Mouse (Mus musculus) stomach, embryonic 15.5 days (tissue): ENCODE results near the gene Cbx4. TPM values are rescaled to one million over a fixed set of nuclear protein-coding genes. Genes with fewer than 3 reads are reported as not detected.

Experiments
- ATAC-seq: fragments of 200-750 bp; cut with Nextera tagmentation; 2 replicates; pipeline ENCODE4 v1.8.0; 2017; ENCODE audit warnings: low read depth, moderate number of reproducible peaks, moderate TSS enrichment; ENCODE audit not compliant: insufficient read depth, low FRiP score
- H3K27ac ChIP-seq: fragments of 300-500 bp; sonication (generic); 2 replicates; pipeline ENCODE4 v1.5.1; 2015; ENCODE audit warnings: mild to moderate bottlenecking, inconsistent platforms
- H3K27me3 ChIP-seq: fragments of 300-500 bp; sonication (generic); replicated peaks from 2 replicates; pipeline ENCODE4 v1.6.1; 2015; ENCODE audit warnings: inconsistent platforms
- H3K36me3 ChIP-seq: fragments of 300-500 bp; sonication (generic); 2 replicates; pipeline ENCODE4 v1.6.1; 2015; ENCODE audit warnings: inconsistent platforms
- H3K4me1 ChIP-seq: fragments of 300-500 bp; sonication (generic); 2 replicates; pipeline ENCODE4 v1.6.1; 2015; ENCODE audit warnings: inconsistent platforms
- H3K4me2 ChIP-seq: fragments of 300-500 bp; sonication (generic); 2 replicates; pipeline ENCODE4 v1.6.1; 2015; ENCODE audit warnings: mild to moderate bottlenecking, inconsistent platforms
- H3K4me3 ChIP-seq: fragments of 300-500 bp; sonication (generic); replicated peaks from 2 replicates; pipeline ENCODE4 v1.5.1; 2015; ENCODE audit warnings: inconsistent platforms
- H3K9ac ChIP-seq: fragments of 300-500 bp; sonication (generic); 2 replicates; pipeline ENCODE4 v1.6.1; 2015; ENCODE audit warnings: inconsistent platforms
- H3K9me3 ChIP-seq: fragments of 300-500 bp; sonication (generic); 2 replicates; pipeline ENCODE4 v1.6.1; 2016; ENCODE audit warnings: inconsistent platforms
- WGBS: fragments of 180-500 bp; shearing (Covaris S2); methylation state at CpG from one replicate; pipeline ENCODE4 v1.1.7; 2015; 5-methylcytosine and 5-hydroxymethylcytosine counted together
- polyA plus RNA-seq: library from polyadenylated mRNA; unstranded; fragments of >200 nt; fragmentation: Nextera tagmentation; extraction: Ambion mirVana; gene quantifications from 2 replicates; pipeline ENCODE4 v1.2.1, GENCODE M21; 2015

The Cbx4 gene
- polyA plus RNA-seq, 1 experiment from 2014 or later = 10.2 TPM

DNA sequence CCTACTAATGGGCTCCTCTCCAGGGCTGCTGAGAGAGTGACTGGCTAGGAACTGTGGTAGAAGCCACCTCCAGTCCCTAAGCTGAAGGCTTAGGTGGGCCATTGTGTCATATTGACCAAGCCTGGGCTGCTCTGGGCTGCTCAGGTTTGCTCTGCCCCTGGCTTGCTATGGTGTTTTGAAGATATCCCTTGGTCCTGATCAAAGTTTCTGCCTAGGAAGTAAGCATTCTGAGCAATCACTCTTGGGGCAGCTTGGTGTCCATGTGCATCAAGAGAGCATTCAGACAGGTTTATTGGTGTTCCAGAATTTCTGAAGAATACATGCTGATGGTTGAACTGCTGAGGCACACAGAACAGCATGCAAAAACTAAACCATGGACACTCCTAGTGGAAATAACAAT lies 34.6 kb downstream of the Cbx4 start:
- ATAC-seq = no peak
- Histone ChIP-seq H3K9ac (no peak overlapping the region), H3K27ac (no peak overlapping the region), H3K4me2 (no peak overlapping the region), H3K9me3 (no peaks in the 10 kb centered on the region), H3K4me1 (peaks cover 50% of the 10 kb centered on the region), H3K36me3 (no peaks in the 10 kb centered on the region), H3K27me3 (peaks cover 91% of the 10 kb centered on the region), H3K4me3 (no peak overlapping the region)

DNA sequence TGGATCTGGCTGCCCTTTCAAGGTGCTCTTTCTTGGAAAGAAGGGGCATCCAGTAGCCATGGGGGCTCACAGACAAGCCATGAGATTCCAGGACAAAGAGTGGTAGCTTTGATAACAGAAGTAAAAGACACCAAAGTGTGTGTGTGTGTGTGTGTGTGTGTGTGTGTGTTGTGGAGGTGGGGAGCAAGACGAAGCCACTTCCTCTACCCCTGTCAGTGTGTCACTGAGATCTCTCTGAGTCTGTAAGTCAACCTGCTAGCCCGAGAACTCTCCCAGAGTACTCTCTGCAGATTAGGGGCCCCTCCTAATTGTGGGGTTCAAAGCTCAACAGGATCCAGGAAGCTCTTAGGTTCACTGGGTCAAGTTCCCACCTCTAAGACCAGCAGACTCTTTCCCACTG lies 35.7 kb downstream of the Cbx4 start:
- no peak overlapping the region for H3K9ac ChIP-seq
- no peak overlapping the region for H3K27ac ChIP-seq
- no peak for ATAC-seq
- peaks cover 47% of the 10 kb centered on the region for H3K4me1 ChIP-seq
- H3K4me3 ChIP-seq = no peak overlapping the region
- no peaks in the 10 kb centered on the region for H3K36me3 ChIP-seq
- H3K9me3 ChIP-seq = no peaks in the 10 kb centered on the region
- peaks cover 96% of the 10 kb centered on the region for H3K27me3 ChIP-seq
- no peak overlapping the region for H3K4me2 ChIP-seq
- WGBS = 3% methylated on average over 2 of the region's 2 CpGs

DNA sequence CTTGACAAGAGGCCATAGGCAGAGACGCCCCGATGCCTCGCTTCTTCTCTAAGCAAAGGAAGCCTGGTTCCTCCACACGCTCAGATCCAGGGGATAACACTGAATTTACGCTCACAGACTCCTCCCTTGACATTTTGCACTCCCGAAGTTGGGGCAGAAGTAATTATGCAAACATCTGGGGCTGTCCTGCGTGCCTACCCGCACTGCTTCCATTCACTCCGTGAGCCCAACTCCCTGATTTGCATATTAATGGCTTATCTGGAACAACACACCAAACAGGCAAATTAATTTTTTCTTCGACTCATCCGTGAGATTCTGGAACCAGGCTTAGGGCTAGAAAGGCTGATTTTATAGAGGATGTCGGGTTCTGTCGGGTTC lies 37.9 kb downstream of the Cbx4 start:
- Histone ChIP-seq H3K27me3 (peaks cover 99% of the 10 kb centered on the region), H3K9ac (no peak overlapping the region), H3K4me1 (peaks cover 39% of the 10 kb centered on the region), H3K9me3 (no peaks in the 10 kb centered on the region), H3K4me3 (peak overlapping the region; percentile 14), H3K4me2 (peak overlapping the region; percentile 55), H3K36me3 (no peaks in the 10 kb centered on the region), H3K27ac (no peak overlapping the region)
- ATAC-seq = no peak
- 2% methylated on average over 13 of the region's 13 CpGs for WGBS

DNA sequence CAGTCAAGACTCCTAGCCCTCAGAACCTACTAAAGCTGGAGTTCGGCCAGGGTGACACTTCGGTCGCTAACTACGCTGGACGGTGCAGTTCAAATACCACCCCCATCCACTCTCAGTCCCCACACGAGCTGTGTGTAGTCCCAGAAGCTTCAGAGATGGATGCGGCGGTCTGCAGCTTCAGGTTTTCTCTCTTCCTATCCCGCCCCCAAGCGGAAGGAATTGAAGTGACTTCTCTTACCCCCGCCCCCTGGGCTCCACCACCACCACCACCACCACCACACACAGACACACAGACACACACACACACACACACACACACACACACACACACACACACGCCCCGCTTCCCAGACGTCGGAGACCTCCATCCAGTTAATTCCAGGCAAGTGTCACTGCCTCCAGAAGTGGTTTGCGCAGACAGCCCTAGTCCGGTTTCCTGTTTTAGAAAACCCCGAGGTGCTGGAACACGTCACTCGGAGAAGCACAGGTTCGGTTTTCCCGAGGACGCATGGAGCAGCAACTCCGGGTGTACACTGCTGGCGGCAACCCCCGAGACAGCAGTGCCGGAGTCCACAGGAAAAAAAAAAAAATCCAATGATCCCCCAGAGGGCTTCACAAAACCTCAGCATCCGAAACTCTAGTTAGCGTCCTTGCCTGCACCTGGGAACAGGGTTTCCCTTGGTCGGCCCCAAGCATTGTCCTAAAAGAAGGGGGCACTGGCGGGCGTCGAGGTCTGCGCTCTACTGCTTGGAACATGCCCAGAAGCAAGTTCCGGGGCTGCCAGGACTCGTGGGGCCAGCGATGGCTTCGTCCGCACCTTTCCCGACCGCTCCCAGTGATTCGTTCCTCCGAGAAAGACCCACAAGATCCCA lies 38.5 kb downstream of the Cbx4 start:
- no peaks in the 10 kb centered on the region for H3K9me3 ChIP-seq
- peak overlapping the region; percentile 31 for H3K4me3 ChIP-seq
- no peak overlapping the region for H3K27ac ChIP-seq
- H3K36me3 ChIP-seq = no peaks in the 10 kb centered on the region
- H3K4me1 ChIP-seq = peaks cover 38% of the 10 kb centered on the region
- WGBS = 1% methylated on average over 43 of the region's 43 CpGs
- peaks cover 99% of the 10 kb centered on the region for H3K27me3 ChIP-seq
- H3K4me2 ChIP-seq = peak overlapping the region; percentile 55
- no peak overlapping the region for H3K9ac ChIP-seq
- ATAC-seq = no peak

DNA sequence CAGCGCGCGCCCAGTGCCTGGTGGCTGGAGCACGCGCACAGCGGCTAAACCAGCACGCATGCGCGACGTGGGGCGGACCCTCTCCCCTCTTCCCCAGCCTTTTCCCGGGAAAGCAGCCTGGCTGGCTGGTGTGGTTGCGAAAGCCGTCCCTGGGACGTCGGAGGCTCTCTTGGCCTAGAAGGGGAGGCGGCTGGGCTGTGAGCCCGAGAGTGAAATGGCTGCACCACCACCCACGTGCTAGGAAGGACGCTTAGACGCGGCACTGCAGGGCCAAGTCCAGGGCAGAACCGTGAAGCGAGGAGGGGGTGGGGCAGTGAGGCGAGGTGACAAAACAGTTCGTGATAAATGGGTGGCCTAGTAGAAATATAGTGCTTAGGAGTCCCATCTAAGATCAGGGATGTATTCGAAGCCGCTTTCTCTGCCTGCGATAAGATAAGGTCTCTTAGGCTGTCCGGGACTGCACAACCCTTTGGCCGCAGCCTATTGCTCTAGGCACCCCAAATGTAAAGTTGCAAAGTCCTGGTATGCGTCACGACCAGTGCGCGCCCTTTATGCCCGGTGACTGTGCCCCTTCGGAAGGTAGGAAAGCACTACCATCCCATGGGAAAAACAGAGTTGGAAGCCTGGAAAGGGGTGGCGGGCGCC lies 39.3 kb downstream of the Cbx4 start:
- H3K27me3 ChIP-seq = peaks cover 99% of the 10 kb centered on the region
- no peaks in the 10 kb centered on the region for H3K9me3 ChIP-seq
- H3K4me2 ChIP-seq = peak overlapping the region; percentile 55
- ATAC-seq = 0 out of 2 replicates have a peak, but pooled peaks have one; percentile 23
- peak overlapping the region; percentile 31 for H3K4me3 ChIP-seq
- no peaks in the 10 kb centered on the region for H3K36me3 ChIP-seq
- 1% methylated on average over 39 of the region's 39 CpGs for WGBS
- no peak overlapping the region for H3K9ac ChIP-seq
- peaks cover 39% of the 10 kb centered on the region for H3K4me1 ChIP-seq
- H3K27ac ChIP-seq = no peak overlapping the region

DNA sequence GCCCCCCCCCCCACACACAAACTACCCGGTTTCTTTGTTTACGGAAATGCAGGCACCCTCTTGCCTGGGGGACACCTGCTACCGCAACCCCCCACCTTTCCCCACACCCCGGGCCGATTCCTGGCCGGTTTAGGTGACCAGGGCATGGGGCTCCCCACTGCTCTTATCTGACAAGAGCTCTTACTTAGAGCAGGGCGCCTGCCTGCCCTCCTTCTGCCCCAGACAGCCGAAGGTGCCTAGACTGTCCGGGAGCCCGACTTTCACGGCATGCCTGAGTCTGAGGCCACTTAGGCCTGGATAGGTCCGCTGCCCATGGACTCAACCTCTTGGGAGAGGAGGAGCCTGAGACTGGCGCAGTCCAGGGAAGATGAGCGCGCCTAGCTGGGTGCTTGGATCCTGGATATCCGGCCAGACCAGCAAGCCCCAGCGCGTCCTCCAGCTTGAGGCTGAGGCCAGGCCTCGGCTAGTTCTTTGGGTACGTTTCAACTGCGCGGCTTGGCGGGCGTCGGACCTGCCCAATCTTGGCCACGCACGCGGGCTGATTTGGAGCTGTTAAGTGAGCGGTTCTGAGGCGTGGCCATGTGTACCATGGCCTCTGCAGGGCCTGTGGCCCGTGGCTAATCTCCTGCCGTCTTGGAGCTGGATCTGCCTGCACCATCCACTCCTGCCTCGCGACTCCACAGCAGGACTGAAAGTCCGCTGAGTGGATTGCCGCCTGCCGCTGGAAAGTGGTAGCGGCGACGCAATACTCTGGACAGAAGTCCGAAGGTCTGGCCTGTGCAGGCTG lies 41.3 kb downstream of the Cbx4 start:
- WGBS = 2% methylated on average over 41 of the region's 41 CpGs

DNA sequence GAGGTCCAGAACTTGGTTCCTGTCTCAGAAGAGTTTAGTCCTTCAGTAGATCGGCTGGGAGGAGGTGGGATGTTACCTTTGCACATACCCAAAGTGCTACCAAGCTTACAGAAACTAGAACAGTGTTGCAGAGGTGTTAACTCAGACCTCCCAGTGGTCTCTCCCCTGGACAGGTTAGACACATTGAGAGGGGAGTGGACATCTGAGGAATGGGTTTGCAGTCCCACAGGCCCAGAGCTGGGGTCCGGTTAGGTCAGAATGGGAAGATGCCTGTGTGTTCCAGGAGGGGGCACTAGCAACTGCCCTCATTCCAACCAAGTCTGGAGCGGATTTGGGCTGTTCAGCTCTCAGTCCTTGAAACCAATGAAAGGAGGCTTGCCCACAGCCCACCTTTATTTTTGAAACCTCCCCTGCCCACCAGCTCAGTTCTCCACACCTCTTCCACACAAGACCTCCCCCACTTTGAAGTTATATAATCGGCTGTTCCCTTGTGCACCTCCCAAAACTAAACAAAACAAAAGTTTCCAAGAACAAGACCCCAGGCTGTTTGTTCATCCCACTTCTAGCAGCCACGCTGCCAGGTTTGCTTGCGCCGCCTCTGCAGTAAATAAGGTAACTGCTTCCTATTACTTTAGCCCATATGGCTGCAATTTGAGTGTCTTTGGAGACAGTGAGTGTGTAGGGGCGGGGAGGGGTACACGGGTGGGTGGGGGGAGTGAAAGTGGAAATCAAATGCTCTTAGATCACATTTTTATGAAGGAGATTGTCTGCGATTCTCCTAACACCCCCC lies 42.1 kb downstream of the Cbx4 start:
- Histone ChIP-seq H3K27ac (no peak overlapping the region), H3K9ac (no peak overlapping the region), H3K36me3 (peaks cover 3% of the 10 kb centered on the region; the same call in 1 of the 2 replicates), H3K27me3 (peaks cover 79% of the 10 kb centered on the region), H3K9me3 (no peaks in the 10 kb centered on the region), H3K4me1 (peaks cover 61% of the 10 kb centered on the region), H3K4me3 (no peak overlapping the region), H3K4me2 (peak overlapping the region; percentile 35; the same call in 1 of the 2 replicates)
- 8% methylated on average over 10 of the region's 10 CpGs for WGBS
- ATAC-seq = no peak

More for the DNA sequence above, 41.3 kb downstream of the Cbx4 start:
- ATAC-seq = no peak
- peaks cover 84% of the 10 kb centered on the region for H3K27me3 ChIP-seq
- H3K36me3 ChIP-seq = no peaks in the 10 kb centered on the region
- no peak overlapping the region for H3K27ac ChIP-seq
- H3K4me2 ChIP-seq = peak overlapping the region; percentile 35
- no peaks in the 10 kb centered on the region for H3K9me3 ChIP-seq
- H3K4me1 ChIP-seq = peaks cover 54% of the 10 kb centered on the region
- 0 out of 2 replicates have a peak overlapping the region, but pooled peaks have one; percentile 13 for H3K4me3 ChIP-seq
- H3K9ac ChIP-seq = no peak overlapping the region

DNA sequence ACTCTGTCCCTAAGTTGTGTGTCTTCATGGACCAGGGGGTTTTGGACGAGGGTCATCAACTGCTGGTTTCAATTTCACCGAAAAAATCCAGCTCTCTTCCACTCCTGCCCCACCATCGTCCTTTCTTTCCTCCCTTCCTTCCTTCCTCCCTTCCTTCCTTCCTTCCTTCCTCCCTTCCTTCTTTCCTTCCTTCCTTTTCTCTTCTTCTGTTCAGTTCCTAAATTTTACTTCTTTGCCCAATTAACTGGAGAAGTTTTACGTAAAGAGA lies 42.8 kb downstream of the Cbx4 start:
- 10% methylated on average over 4 of the region's 4 CpGs for WGBS
- no peak for ATAC-seq
- H3K27me3 ChIP-seq = peaks cover 76% of the 10 kb centered on the region
- 0 out of 2 replicates have a peak overlapping the region, but pooled peaks have one; percentile 8 for H3K4me3 ChIP-seq
- H3K9me3 ChIP-seq = no peaks in the 10 kb centered on the region
- peaks cover 66% of the 10 kb centered on the region for H3K4me1 ChIP-seq
- H3K27ac ChIP-seq = no peak overlapping the region
- H3K4me2 ChIP-seq = no peak overlapping the region; the same call in 1 of the 2 replicates
- 0 out of 2 replicates have a peak overlapping the region, but pooled peaks have one; percentile 6 for H3K9ac ChIP-seq
- peaks cover 8% of the 10 kb centered on the region; the same call in 1 of the 2 replicates for H3K36me3 ChIP-seq

DNA sequence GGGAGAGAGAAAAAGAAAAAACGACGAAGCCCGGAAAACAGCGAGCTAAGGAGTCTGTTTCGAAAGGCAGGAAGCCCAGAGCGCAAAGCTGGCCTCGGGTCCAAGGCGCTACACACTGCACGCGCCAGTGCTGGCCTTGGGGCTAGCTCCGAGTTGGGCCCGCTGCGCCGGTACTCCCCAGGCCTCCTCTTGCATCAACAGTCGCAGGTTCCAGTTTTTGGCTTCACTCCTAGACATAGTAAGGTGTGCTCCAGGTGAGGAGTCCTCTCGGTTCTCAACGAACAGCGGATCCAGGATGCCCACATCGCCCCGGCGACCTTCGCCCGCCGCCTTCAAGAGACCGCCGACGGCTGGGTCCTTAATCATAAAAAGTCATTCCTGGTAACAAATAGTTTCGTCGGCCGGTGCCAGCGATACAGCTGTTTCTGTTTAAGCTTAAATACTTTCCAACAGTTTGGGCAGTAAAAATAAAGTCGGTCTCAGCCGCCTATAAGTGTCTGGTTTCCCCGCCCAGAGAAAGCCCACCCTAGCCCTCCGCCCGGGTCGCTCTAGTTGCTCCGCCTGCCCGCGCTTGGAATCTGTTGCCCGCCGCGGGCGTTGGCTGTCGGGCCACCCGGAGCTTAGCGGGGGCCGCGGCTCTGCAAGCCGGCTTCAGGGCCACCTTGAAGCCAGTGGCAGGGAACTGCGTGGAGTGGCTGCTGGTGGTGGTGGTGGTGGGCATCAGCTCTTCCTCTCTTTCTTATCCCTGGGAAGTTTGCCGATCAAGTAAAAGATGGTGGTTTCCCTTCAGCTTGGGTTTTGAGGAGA lies 43.4 kb downstream of the Cbx4 start:
- Histone ChIP-seq H3K27ac (no peak overlapping the region), H3K27me3 (peaks cover 76% of the 10 kb centered on the region), H3K9ac (0 out of 2 replicates have a peak overlapping the region, but pooled peaks have one; percentile 6), H3K9me3 (no peaks in the 10 kb centered on the region), H3K4me3 (peak overlapping the region; percentile 76), H3K4me2 (peak overlapping the region; percentile 37), H3K4me1 (peaks cover 67% of the 10 kb centered on the region), H3K36me3 (peaks cover 8% of the 10 kb centered on the region; the same call in 1 of the 2 replicates)
- 2% methylated on average over 52 of the region's 52 CpGs for WGBS
- ATAC-seq = no peak

DNA sequence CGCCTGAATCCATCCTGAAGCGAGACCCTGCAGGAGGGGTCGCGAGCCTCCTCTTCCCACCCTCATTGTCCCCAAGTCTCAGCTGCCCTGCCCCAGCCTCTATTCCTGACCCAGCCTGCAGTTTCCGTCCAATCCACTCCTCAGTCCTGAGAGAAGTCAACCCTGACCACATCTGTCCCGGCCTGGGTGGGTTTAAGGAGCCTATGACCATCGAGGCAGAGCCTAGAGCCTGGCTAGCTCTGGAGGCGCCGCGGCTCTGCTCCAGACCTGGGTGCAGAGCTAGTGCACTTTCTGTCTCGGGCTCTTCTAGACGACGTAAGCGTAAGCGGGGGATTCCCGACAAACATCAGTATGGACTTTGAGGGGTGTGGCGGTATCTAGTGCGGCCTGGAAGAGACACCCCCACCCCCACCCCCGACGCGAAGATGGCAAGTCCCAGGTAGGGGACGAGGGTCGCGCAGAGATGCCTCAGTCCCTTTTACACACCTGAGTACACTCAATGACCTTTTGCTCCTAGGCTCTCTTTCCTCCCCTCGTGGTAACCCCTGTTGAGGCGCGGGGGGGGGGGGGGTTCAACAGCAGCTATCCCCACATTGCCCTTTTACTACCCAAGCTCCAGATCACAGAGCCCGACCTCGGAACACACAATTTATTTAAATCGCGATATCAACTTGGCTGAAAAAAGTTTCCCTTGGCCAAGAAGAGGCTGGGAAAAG lies 44.1 kb downstream of the Cbx4 start:
- Histone ChIP-seq H3K9me3 (no peaks in the 10 kb centered on the region), H3K27me3 (peaks cover 72% of the 10 kb centered on the region), H3K4me1 (peaks cover 69% of the 10 kb centered on the region), H3K4me2 (peak overlapping the region; percentile 99), H3K4me3 (peak overlapping the region; percentile 76), H3K36me3 (peaks cover 8% of the 10 kb centered on the region; the same call in 1 of the 2 replicates), H3K9ac (no peak overlapping the region), H3K27ac (no peak overlapping the region)
- no peak for ATAC-seq
- WGBS = 1% methylated on average over 31 of the region's 31 CpGs
